Mouse (Mus musculus) myocyte (in vitro differentiated cells): ENCODE data around the gene Zfp13. TPM values are rescaled to one million over a fixed set of nuclear protein-coding genes. Genes with fewer than 3 reads are reported as not detected.

Experiments
- H3K27me3 ChIP-seq: one replicate; pipeline ENCODE4 v1.6.1; 2011; ENCODE audit not compliant: control insufficient read depth, insufficient read depth, insufficient read length
- H3K36me3 ChIP-seq: one replicate; pipeline ENCODE4 v1.6.1; 2011; ENCODE audit not compliant: control insufficient read depth, insufficient read depth
- H3K4me2 ChIP-seq: one replicate; pipeline ENCODE4 v1.6.1; 2011; ENCODE audit warnings: low read depth, control low read depth
- H3K4me3 ChIP-seq: one replicate; pipeline ENCODE4 v1.5.1; 2011; ENCODE audit warnings: mild to moderate bottlenecking, control low read depth, moderate library complexity
- H3K79me2 ChIP-seq: one replicate; pipeline ENCODE4 v1.6.1; 2011; ENCODE audit not compliant: control insufficient read depth, insufficient read depth
- H3ac ChIP-seq: one replicate; pipeline ENCODE4 v1.6.1; 2011; ENCODE audit not compliant: control insufficient read depth, insufficient read length
- CEBPB ChIP-seq: IDR thresholded peaks from 2 replicates; pipeline ENCODE4 v1.6.1; 2011; ENCODE audit warnings: mild to moderate bottlenecking, moderate library complexity; ENCODE audit not compliant: poor library complexity, insufficient read depth, severe bottlenecking
- E2F4 ChIP-seq: IDR thresholded peaks from one replicate; pipeline ENCODE4 v1.6.1; 2011; ENCODE audit warnings: mild to moderate bottlenecking, control low read depth, moderate library complexity; ENCODE audit not compliant: insufficient read depth
- MAX ChIP-seq: IDR thresholded peaks from one replicate; pipeline ENCODE4 v1.6.1; 2011; ENCODE audit warnings: low read depth, mild to moderate bottlenecking, control low read depth
- MYOD1 ChIP-seq, 3 experiments: IDR thresholded peaks; one replicate each; pipeline ENCODE4 v1.6.1; 2011; ENCODE audit warnings: control low read depth in 2 of 3, low read depth in 2 of 3, mild to moderate bottlenecking in 2 of 3, moderate library complexity in 1 of 3; ENCODE audit not compliant: insufficient read length in 2 of 3, control insufficient read depth in 1 of 3
- MYOG ChIP-seq, 3 experiments: IDR thresholded peaks; one replicate each; pipeline ENCODE4 v1.6.1; 2011; ENCODE audit warnings: control low read depth in 2 of 3, low read depth in 2 of 3, mild to moderate bottlenecking in 2 of 3; ENCODE audit not compliant: insufficient read length in 2 of 3, control insufficient read depth in 1 of 3, insufficient read depth in 1 of 3
- POLR2A ChIP-seq: IDR thresholded peaks from one replicate; pipeline ENCODE4 v1.6.1; 2011; ENCODE audit warnings: low read depth, mild to moderate bottlenecking, control low read depth, moderate library complexity; ENCODE audit not compliant: insufficient read length
- POLR2AphosphoS2 ChIP-seq: IDR thresholded peaks from one replicate; pipeline ENCODE4 v1.6.1; 2011; ENCODE audit warnings: low read depth, control low read depth; ENCODE audit not compliant: insufficient read length
- REST ChIP-seq: IDR thresholded peaks from one replicate; pipeline ENCODE4 v1.6.1; 2011; ENCODE audit warnings: mild to moderate bottlenecking, control low read depth, moderate library complexity; ENCODE audit not compliant: insufficient read depth, insufficient read length
- SRF ChIP-seq: IDR thresholded peaks from one replicate; pipeline ENCODE4 v1.6.1; 2011; ENCODE audit warnings: low read depth; ENCODE audit not compliant: control insufficient read depth, insufficient read length
- TCF12 ChIP-seq: IDR thresholded peaks from one replicate; pipeline ENCODE4 v1.6.1; 2011; ENCODE audit warnings: mild to moderate bottlenecking, control low read depth; ENCODE audit not compliant: poor library complexity, insufficient read depth, severe bottlenecking
- TCF3 ChIP-seq: IDR thresholded peaks from one replicate; pipeline ENCODE4 v1.6.1; 2011; ENCODE audit warnings: low read depth, control low read depth; ENCODE audit not compliant: insufficient read length
- USF1 ChIP-seq: IDR thresholded peaks from one replicate; pipeline ENCODE4 v1.6.1; 2011; ENCODE audit warnings: low read depth, mild to moderate bottlenecking, control low read depth, moderate library complexity
- polyA plus RNA-seq: library from polyadenylated mRNA; unstranded; fragments of >200 nt; fragmentation: generic; extraction: Trizol; gene quantifications from one replicate; pipeline ENCODE4 v1.2.1, GENCODE M21; 2012; ENCODE audit warnings: missing spikeins

Zfp13 gene
- polyA plus RNA-seq, 1 experiment: 5.1 TPM

- Histone ChIP-seq H3ac (no peak overlapping the region), H3K79me2 (peaks cover 3% of the 10 kb centered on the region)
Measured at GRCm38 (mm10) chr17:23568370-23568769, 30.9 kb downstream of the Zfp13 start.

GRCm38 (mm10) chr17:23566787-23567186, 32.5 kb downstream of the Zfp13 start:
- TF ChIP-seq E2F4: no peak
- TF ChIP-seq MAX: no peak
- TF ChIP-seq POLR2A: no peak
- no peak for TF ChIP-seq REST
- TF ChIP-seq USF1: no peak
- TF ChIP-seq TCF12: no peak
- TF ChIP-seq CEBPB: no peak
- TF ChIP-seq POLR2AphosphoS2: no peak
- no peak for TF ChIP-seq MYOD1 (IDR thresholded peaks at IDR 0.05; ENCODE audit: control insufficient read depth in 1 of 3, insufficient read length in 2 of 3, low read depth in 2 of 3)
- TF ChIP-seq SRF: no peak
- TF ChIP-seq TCF3: no peak
- TF ChIP-seq MYOG (IDR thresholded peaks at IDR 0.05; ENCODE audit: control insufficient read depth in 1 of 3, insufficient read depth in 1 of 3, insufficient read length in 2 of 3, low read depth in 2 of 3): no peak
- H3ac ChIP-seq: no peak overlapping the region
- no peak overlapping the region for H3K4me2 ChIP-seq
- no peak overlapping the region for H3K4me3 ChIP-seq
- H3K27me3 ChIP-seq: no peaks in the 10 kb centered on the region
- H3K36me3 ChIP-seq: no peaks in the 10 kb centered on the region
- peaks cover 9% of the 10 kb centered on the region for H3K79me2 ChIP-seq

More at GRCm38 (mm10) chr17:23568370-23568769, 30.9 kb downstream of the Zfp13 start:
- Histone ChIP-seq H3K27me3 (no peaks in the 10 kb centered on the region), H3K4me3 (no peak overlapping the region), H3K4me2 (no peak overlapping the region), H3K36me3 (no peaks in the 10 kb centered on the region)
- no peak for TF ChIP-seq SRF
- no peak for TF ChIP-seq TCF12
- TF ChIP-seq TCF3: no peak
- no peak for TF ChIP-seq REST

GRCm38 (mm10) chr17:23564368-23564715, 34.9 kb downstream of the Zfp13 start:
- Histone ChIP-seq H3K27me3 (no peaks in the 10 kb centered on the region), H3K79me2 (peaks cover 9% of the 10 kb centered on the region), H3ac (peak overlapping the region; percentile 87), H3K4me2 (peak overlapping the region; percentile 99), H3K4me3 (peak overlapping the region; percentile 92), H3K36me3 (peaks cover 11% of the 10 kb centered on the region)
- TF ChIP-seq MYOG (IDR thresholded peaks at IDR 0.05; ENCODE audit: control insufficient read depth in 1 of 3, insufficient read depth in 1 of 3, insufficient read length in 2 of 3, low read depth in 2 of 3) (no peak), REST (no peak), TCF12 (no peak), SRF (no peak), MAX (no peak), E2F4 (no peak), USF1 (no peak), POLR2A (no peak), TCF3 (no peak), POLR2AphosphoS2 (no peak), MYOD1 (IDR thresholded peaks at IDR 0.05; ENCODE audit: control insufficient read depth in 1 of 3, insufficient read length in 2 of 3, low read depth in 2 of 3) (no peak), CEBPB (no peak)

- peak within 1 kb of the TSS; percentile 87 for H3ac ChIP-seq
- H3K4me3 ChIP-seq: peak within 1 kb of the TSS; percentile 92
- H3K27me3 ChIP-seq: no peaks in the 10 kb centered on the region
- peak within 1 kb of the TSS; percentile 99 for H3K4me2 ChIP-seq
- H3K36me3 ChIP-seq: peaks cover 11% of the 10 kb centered on the region
- peaks cover 9% of the 10 kb centered on the region for H3K79me2 ChIP-seq
- TF ChIP-seq POLR2AphosphoS2: peak; percentile 75
- TF ChIP-seq TCF12: no peak
- no peak for TF ChIP-seq MAX
- peak; percentile 81 for TF ChIP-seq POLR2A
- no peak for TF ChIP-seq USF1
- no peak for TF ChIP-seq SRF
- TF ChIP-seq MYOG (IDR thresholded peaks at IDR 0.05; ENCODE audit: control insufficient read depth in 1 of 3, insufficient read depth in 1 of 3, insufficient read length in 2 of 3, low read depth in 2 of 3): peak in 1 of 3 experiments; percentile 2
- peak; percentile 26 for TF ChIP-seq E2F4
- TF ChIP-seq CEBPB: no peak
Measured at GRCm38 (mm10) chr17:23563595-23564367, 35.5 kb downstream of the Zfp13 start, which contains the start of gene Zfp213. Gene Zfp213 (minus strand): TSS chr17:23564238.

- Histone ChIP-seq H3K79me2 (peaks cover 9% of the 10 kb centered on the region), H3K27me3 (no peaks in the 10 kb centered on the region), H3K4me3 (no peak overlapping the region), H3K36me3 (peaks cover 16% of the 10 kb centered on the region), H3K4me2 (no peak overlapping the region), H3ac (no peak overlapping the region)
- no peak for TF ChIP-seq E2F4
- TF ChIP-seq MAX: no peak
Measured at GRCm38 (mm10) chr17:23559767-23560166, 39.5 kb downstream of the Zfp13 start.
